Comparison of ENCODE assay signal across 20 mouse cellular contexts in genomic region chr17:69177954-69178353, GRCm38 (mm10).
DNase-seq lines count a peak whose midpoint lies in the region; ATAC-seq and TF ChIP-seq lines count a peak whose summit lies in the region.
"Had no signal": no experiment of that assay in that cellular context is flagged by ENCODE, and none has a peak within 500 bp of the region (broad histone marks: within the 10 kb centered on the region; RNA-seq: fewer than 3 reads in every experiment).

No protein-coding gene starts in this region.

- ATAC-seq in forebrain, embryonic 13.5 days = no peak
- no peak for ATAC-seq in limb, embryonic 15.5 days (ENCODE audit: insufficient number of reproducible peaks, low FRiP score, low TSS enrichment, low read depth)
- ATAC-seq: activated CD4-positive, CD25-positive, alpha-beta regulatory T cell, adult 4 months; intestine, embryonic 15.5 days; Patski had no signal

- H3K4me2 ChIP-seq in forebrain, embryonic 13.5 days = no peak overlapping the region
- H3K4me2 ChIP-seq in limb, embryonic 15.5 days = no peak overlapping the region
- H3K4me2 ChIP-seq: hindbrain, embryonic 13.5 days; intestine, embryonic 15.5 days had no signal

- no peak overlapping the region for H3K9ac ChIP-seq in forebrain, embryonic 13.5 days
- no peak overlapping the region for H3K9ac ChIP-seq in limb, embryonic 15.5 days
- H3K9ac ChIP-seq: hindbrain, embryonic 13.5 days; intestine, embryonic 15.5 days had no signal

- peak overlapping the region; percentile 19; the same call in 1 of the 2 replicates for H3K27ac ChIP-seq in forebrain, embryonic 13.5 days
- no peak overlapping the region for H3K27ac ChIP-seq in forebrain, embryonic 10.5 days
- peak overlapping the region; percentile 52 for H3K27ac ChIP-seq in limb, embryonic 15.5 days
- H3K27ac ChIP-seq in limb, embryonic 10.5 days = no peak overlapping the region
- H3K27ac ChIP-seq in embryonic fibroblast, embryonic 13.5 days (ENCODE audit: insufficient read depth, low read length) = peak overlapping the region; percentile 55
- H3K27ac ChIP-seq in heart, embryonic 10.5 days = no peak overlapping the region
- H3K27ac ChIP-seq: gastrocnemius, adult 2 months; heart, embryonic 13.5 days; hindbrain, embryonic 13.5 days; intestine, embryonic 15.5 days had no signal

- no peak for TF ChIP-seq POLR2A in embryonic fibroblast, embryonic 13.5 days (IDR thresholded peaks at IDR 0.05; ENCODE audit: low read depth, low read length)

- no peak for TF ChIP-seq CTCF in embryonic fibroblast, embryonic 13.5 days (IDR thresholded peaks at IDR 0.05; ENCODE audit: borderline replicate concordance, insufficient read depth, low read length)

- H3K4me3 ChIP-seq in forebrain, embryonic 13.5 days = no peak overlapping the region
- no peak overlapping the region for H3K4me3 ChIP-seq in forebrain, embryonic 10.5 days
- no peak overlapping the region for H3K4me3 ChIP-seq in limb, embryonic 15.5 days
- no peak overlapping the region for H3K4me3 ChIP-seq in limb, embryonic 10.5 days
- H3K4me3 ChIP-seq in embryonic fibroblast, embryonic 13.5 days (ENCODE audit: insufficient read depth, low read length) = no peak overlapping the region
- no peak overlapping the region for H3K4me3 ChIP-seq in heart, embryonic 10.5 days
- H3K4me3 ChIP-seq: erythroblast, embryonic 14.5 days; heart, embryonic 13.5 days; hindbrain, embryonic 13.5 days; intestine, embryonic 15.5 days had no signal

- H3K27me3 ChIP-seq in forebrain, embryonic 13.5 days = no peaks in the 10 kb centered on the region
- no peaks in the 10 kb centered on the region for H3K27me3 ChIP-seq in forebrain, embryonic 10.5 days (ENCODE audit: poor library complexity, severe bottlenecking)
- H3K27me3 ChIP-seq in limb, embryonic 15.5 days = no peaks in the 10 kb centered on the region
- H3K27me3 ChIP-seq in limb, embryonic 10.5 days (ENCODE audit: low read depth, poor library complexity, severe bottlenecking) = no peaks in the 10 kb centered on the region
- no peaks in the 10 kb centered on the region for H3K27me3 ChIP-seq in heart, embryonic 10.5 days (ENCODE audit: insufficient read depth, poor library complexity, severe bottlenecking)
- H3K27me3 ChIP-seq: CH12.LX; heart, embryonic 13.5 days; hindbrain, embryonic 13.5 days; intestine, embryonic 15.5 days; Patski had no signal

- no peaks in the 10 kb centered on the region for H3K9me3 ChIP-seq in forebrain, embryonic 13.5 days (replicated peaks)
- no peaks in the 10 kb centered on the region for H3K9me3 ChIP-seq in forebrain, embryonic 10.5 days
- no peaks in the 10 kb centered on the region for H3K9me3 ChIP-seq in limb, embryonic 15.5 days
- no peaks in the 10 kb centered on the region for H3K9me3 ChIP-seq in limb, embryonic 10.5 days (replicated peaks)
- H3K9me3 ChIP-seq in heart, embryonic 10.5 days = no peaks in the 10 kb centered on the region
- H3K9me3 ChIP-seq: heart, embryonic 13.5 days; hindbrain, embryonic 13.5 days; intestine, embryonic 15.5 days had no signal

- WGBS in forebrain, embryonic 13.5 days = 70% methylated on average over 5 of the region's 5 CpGs
- WGBS in forebrain, embryonic 10.5 days = 91% methylated on average over 5 of the region's 5 CpGs
- 40% methylated on average over 5 of the region's 5 CpGs for WGBS in limb, embryonic 15.5 days
- WGBS in limb, embryonic 10.5 days = 91% methylated on average over 5 of the region's 5 CpGs
- 85% methylated on average over 5 of the region's 5 CpGs for WGBS in heart, embryonic 10.5 days

- peaks cover 29% of the 10 kb centered on the region for H3K4me1 ChIP-seq in forebrain, embryonic 13.5 days
- peaks cover 22% of the 10 kb centered on the region for H3K4me1 ChIP-seq in forebrain, embryonic 10.5 days
- peaks cover 36% of the 10 kb centered on the region for H3K4me1 ChIP-seq in limb, embryonic 15.5 days
- H3K4me1 ChIP-seq in limb, embryonic 10.5 days = peaks cover 24% of the 10 kb centered on the region
- peaks cover 12% of the 10 kb centered on the region for H3K4me1 ChIP-seq in embryonic fibroblast, embryonic 13.5 days (ENCODE audit: control insufficient read depth, insufficient read depth, low read length)
- peaks cover 47% of the 10 kb centered on the region for H3K4me1 ChIP-seq in heart, embryonic 10.5 days

- H3K36me3 ChIP-seq in forebrain, embryonic 13.5 days (ENCODE audit: poor library complexity, severe bottlenecking) = no peaks in the 10 kb centered on the region
- no peaks in the 10 kb centered on the region for H3K36me3 ChIP-seq in forebrain, embryonic 10.5 days (replicated peaks)
- no peaks in the 10 kb centered on the region for H3K36me3 ChIP-seq in limb, embryonic 15.5 days
- no peaks in the 10 kb centered on the region for H3K36me3 ChIP-seq in limb, embryonic 10.5 days
- no peaks in the 10 kb centered on the region for H3K36me3 ChIP-seq in heart, embryonic 10.5 days
- H3K36me3 ChIP-seq: heart, embryonic 13.5 days; hindbrain, embryonic 13.5 days; intestine, embryonic 15.5 days had no signal

- DNase-seq in forebrain, embryonic 10.5 days (ENCODE audit: extremely low spot score, low spot score) = no peak
- DNase-seq in limb, embryonic 10.5 days (ENCODE audit: low spot score) = no peak
- no peak for DNase-seq in heart, embryonic 10.5 days (ENCODE audit: low spot score)
- DNase-seq in kidney, postnatal 4 days = no peak
- DNase-seq: adrenal gland, adult 2 months; adrenal gland, postnatal 25 days; gastrocnemius, adult 2 months; gastrocnemius, postnatal 25 days; heart, postnatal 4 days; kidney, adult 8-10 months had no signal

Comparison
In these comparisons a context has a peak if more than half of its experiments do, and no peak if none do; other contexts are left out.
1. H3K27ac ChIP-seq: peak in forebrain, embryonic 13.5 days (single experiment), limb, embryonic 15.5 days (single experiment) and embryonic fibroblast, embryonic 13.5 days (single experiment); none in forebrain, embryonic 10.5 days (single experiment), limb, embryonic 10.5 days (single experiment) and heart, embryonic 10.5 days (single experiment).